Mouse (Mus musculus) thymus, adult 2 months (tissue): ENCODE results near the gene Kif1b.

Experiments used
- CTCF ChIP-seq: fragments of 200-500 bp; IDR thresholded peaks from 2 replicates; pipeline ENCODE4 v1.5.1; 2012; ENCODE audit warnings: mild to moderate bottlenecking, control low read depth, low read length, moderate library complexity, borderline replicate concordance; ENCODE audit not compliant: control insufficient read depth, poor library complexity, insufficient read depth; ENCODE audit errors: extremely low read depth
- POLR2A ChIP-seq: fragments of 200-500 bp; IDR thresholded peaks from 2 replicates; pipeline ENCODE4 v1.6.1; 2012; ENCODE audit warnings: mild to moderate bottlenecking, low read length, control low read depth, moderate library complexity; ENCODE audit not compliant: control insufficient read depth, poor library complexity, insufficient read depth; ENCODE audit errors: extremely low read depth

DNA sequence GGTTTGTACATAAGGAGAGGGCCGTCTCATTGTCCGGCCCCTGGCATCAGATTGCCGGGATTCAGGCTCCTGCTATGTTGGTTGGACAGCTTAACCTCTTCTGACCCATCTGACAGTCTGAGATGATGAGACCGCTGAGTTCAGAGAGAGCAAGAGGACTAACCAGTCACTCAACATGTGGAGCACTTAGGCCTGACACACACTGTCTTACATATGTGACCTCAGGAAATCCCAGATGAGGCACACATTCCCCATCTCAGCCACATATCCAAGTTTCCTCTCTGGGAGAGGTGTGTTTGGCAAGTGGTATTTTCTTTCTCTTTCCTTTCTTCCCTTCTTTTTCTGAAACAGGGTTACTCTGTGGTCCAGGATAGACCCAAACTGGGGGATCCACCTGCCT is 162.3 kb downstream of the Kif1b start:
- TF ChIP-seq POLR2A (no peak), CTCF (no peak)
